Mouse (Mus musculus): ENCODE measurements at regions not wholly inside any gene's neighbourhood (a gene's known extent, or its start where the extent isn't known, plus 50 kb on each side); places are given as distances from the start of the nearest gene placed in this dataset.

GRCm38 (mm10) chr12:17113465-17114177, 63.1 kb downstream of the Kcnf1 start:
- no peak overlapping the region for H3K27ac ChIP-seq (ENCODE audit: low read depth, low read length)
- DNase-seq (ENCODE audit: low spot score), result no peak

GRCm38 (mm10) chr12:17112781-17113464, 63.8 kb downstream of the Kcnf1 start:
- ATAC-seq, result no peak

More at GRCm38 (mm10) chr12:17113465-17114177, 63.1 kb downstream of the Kcnf1 start:
- Histone ChIP-seq H3K27me3 (replicated peaks; ENCODE audit: control insufficient read depth, insufficient read depth, low read length) (no peaks in the 10 kb centered on the region), H3K36me3 (ENCODE audit: control insufficient read depth, insufficient read depth, low read length) (no peaks in the 10 kb centered on the region), H3K4me1 (ENCODE audit: control insufficient read depth, insufficient read depth, low read length) (no peaks in the 10 kb centered on the region), H3K9me3 (replicated peaks; ENCODE audit: control insufficient read depth, low read length) (no peaks in the 10 kb centered on the region), H3K4me3 (ENCODE audit: low read depth, low read length) (no peak overlapping the region), H3K4me2 (ENCODE audit: low read length) (no peak overlapping the region), H3K9ac (ENCODE audit: low read length) (no peak overlapping the region)
- no peak for ATAC-seq
- 83% methylated on average over 12 of the region's 12 CpGs for WGBS

GRCm38 (mm10) chr12:17106220-17106619, 70.5 kb downstream of the Kcnf1 start:
- Histone ChIP-seq H3K36me3 (ENCODE audit: control insufficient read depth, insufficient read depth, low read length) (no peaks in the 10 kb centered on the region), H3K4me1 (ENCODE audit: control insufficient read depth, insufficient read depth, low read length) (no peaks in the 10 kb centered on the region), H3K27me3 (replicated peaks; ENCODE audit: control insufficient read depth, insufficient read depth, low read length) (no peaks in the 10 kb centered on the region), H3K27ac (ENCODE audit: low read depth, low read length) (no peak overlapping the region), H3K9me3 (replicated peaks; ENCODE audit: control insufficient read depth, low read length) (no peaks in the 10 kb centered on the region), H3K4me2 (ENCODE audit: low read length) (no peak overlapping the region), H3K9ac (ENCODE audit: low read length) (no peak overlapping the region), H3K4me3 (ENCODE audit: low read depth, low read length) (no peak overlapping the region)
- ATAC-seq (no peak), DNase-seq (ENCODE audit: low spot score) (no peak)
- 81% methylated on average over 1 of the region's 1 CpGs for WGBS

More at GRCm38 (mm10) chr12:17112781-17113464, 63.8 kb downstream of the Kcnf1 start:
- Histone ChIP-seq H3K4me3 (ENCODE audit: low read depth, low read length) (no peak overlapping the region), H3K4me2 (ENCODE audit: low read length) (no peak overlapping the region), H3K27me3 (replicated peaks; ENCODE audit: control insufficient read depth, insufficient read depth, low read length) (no peaks in the 10 kb centered on the region), H3K9ac (ENCODE audit: low read length) (no peak overlapping the region), H3K9me3 (replicated peaks; ENCODE audit: control insufficient read depth, low read length) (no peaks in the 10 kb centered on the region), H3K27ac (ENCODE audit: low read depth, low read length) (no peak overlapping the region), H3K4me1 (ENCODE audit: control insufficient read depth, insufficient read depth, low read length) (no peaks in the 10 kb centered on the region), H3K36me3 (ENCODE audit: control insufficient read depth, insufficient read depth, low read length) (no peaks in the 10 kb centered on the region)
- 84% methylated on average over 7 of the region's 7 CpGs for WGBS
- no peak for DNase-seq (ENCODE audit: low spot score)

GRCm38 (mm10) chr12:17105057-17105712, 71.5 kb downstream of the Kcnf1 start:
- ATAC-seq (no peak), DNase-seq (ENCODE audit: low spot score) (no peak)
- 81% methylated on average over 6 of the region's 6 CpGs for WGBS
- Histone ChIP-seq H3K9me3 (replicated peaks; ENCODE audit: control insufficient read depth, low read length) (no peaks in the 10 kb centered on the region), H3K36me3 (ENCODE audit: control insufficient read depth, insufficient read depth, low read length) (no peaks in the 10 kb centered on the region), H3K27me3 (replicated peaks; ENCODE audit: control insufficient read depth, insufficient read depth, low read length) (no peaks in the 10 kb centered on the region), H3K4me3 (ENCODE audit: low read depth, low read length) (no peak overlapping the region), H3K9ac (ENCODE audit: low read length) (no peak overlapping the region), H3K4me1 (ENCODE audit: control insufficient read depth, insufficient read depth, low read length) (no peaks in the 10 kb centered on the region), H3K4me2 (ENCODE audit: low read length) (no peak overlapping the region), H3K27ac (ENCODE audit: low read depth, low read length) (no peak overlapping the region)

GRCm38 (mm10) chr12:17101842-17102241, 74.8 kb downstream of the Kcnf1 start:
- 0 out of 2 replicates have a peak, but pooled peaks cover 2% of the 10 kb centered on the region for H3K4me1 ChIP-seq (ENCODE audit: control insufficient read depth, insufficient read depth, low read length)
- H3K4me3 ChIP-seq (ENCODE audit: low read depth, low read length), result no peak overlapping the region
- DNase-seq (ENCODE audit: low spot score) (no peak), ATAC-seq (no peak)
- no peaks in the 10 kb centered on the region for H3K27me3 ChIP-seq (replicated peaks; ENCODE audit: control insufficient read depth, insufficient read depth, low read length)
- H3K9me3 ChIP-seq (replicated peaks; ENCODE audit: control insufficient read depth, low read length), result no peaks in the 10 kb centered on the region
- H3K9ac ChIP-seq (ENCODE audit: low read length), result no peak overlapping the region
- no peaks in the 10 kb centered on the region for H3K36me3 ChIP-seq (ENCODE audit: control insufficient read depth, insufficient read depth, low read length)
- H3K27ac ChIP-seq (ENCODE audit: low read depth, low read length), result no peak overlapping the region
- no peak overlapping the region for H3K4me2 ChIP-seq (ENCODE audit: low read length)
- WGBS, result 88% methylated on average over 3 of the region's 3 CpGs

GRCm38 (mm10) chr12:17097800-17098271, 78.9 kb downstream of the Kcnf1 start:
- H3K4me2 ChIP-seq (ENCODE audit: low read length), result peak overlapping the region; percentile 17
- no peaks in the 10 kb centered on the region for H3K27me3 ChIP-seq (replicated peaks; ENCODE audit: control insufficient read depth, insufficient read depth, low read length)
- H3K4me3 ChIP-seq (ENCODE audit: low read depth, low read length), result no peak overlapping the region
- peak; percentile 76 for DNase-seq (ENCODE audit: low spot score)
- peak overlapping the region; percentile 25; the same call in 1 of the 2 replicates for H3K9ac ChIP-seq (ENCODE audit: low read length)
- H3K36me3 ChIP-seq (ENCODE audit: control insufficient read depth, insufficient read depth, low read length), result no peaks in the 10 kb centered on the region
- peaks cover 9% of the 10 kb centered on the region; the same call in 1 of the 2 replicates for H3K4me1 ChIP-seq (ENCODE audit: control insufficient read depth, insufficient read depth, low read length)
- no peaks in the 10 kb centered on the region for H3K9me3 ChIP-seq (replicated peaks; ENCODE audit: control insufficient read depth, low read length)
- peak overlapping the region; percentile 61 for H3K27ac ChIP-seq (ENCODE audit: low read depth, low read length)
- 50% methylated on average over 15 of the region's 15 CpGs for WGBS
- ATAC-seq, result peak; percentile 82

- no peak overlapping the region for H3K4me2 ChIP-seq (ENCODE audit: low read length)
- H3K9me3 ChIP-seq (replicated peaks; ENCODE audit: control insufficient read depth, low read length), result no peaks in the 10 kb centered on the region
- DNase-seq (ENCODE audit: low spot score) (no peak), ATAC-seq (no peak)
- H3K4me3 ChIP-seq (ENCODE audit: low read depth, low read length), result no peak overlapping the region
- peaks cover 17% of the 10 kb centered on the region for H3K4me1 ChIP-seq (ENCODE audit: control insufficient read depth, insufficient read depth, low read length)
- no peak overlapping the region for H3K9ac ChIP-seq (ENCODE audit: low read length)
- 87% methylated on average over 4 of the region's 4 CpGs for WGBS
- H3K27ac ChIP-seq (ENCODE audit: low read depth, low read length), result no peak overlapping the region
- no peaks in the 10 kb centered on the region for H3K27me3 ChIP-seq (replicated peaks; ENCODE audit: control insufficient read depth, insufficient read depth, low read length)
- H3K36me3 ChIP-seq (ENCODE audit: control insufficient read depth, insufficient read depth, low read length), result no peaks in the 10 kb centered on the region
Measured at GRCm38 (mm10) chr12:17094758-17095157, 81.9 kb downstream of the Kcnf1 start.

- H3K4me3 ChIP-seq (ENCODE audit: low read depth, low read length), result no peak overlapping the region
- H3K27ac ChIP-seq (ENCODE audit: low read depth, low read length), result no peak overlapping the region
- no peaks in the 10 kb centered on the region for H3K27me3 ChIP-seq (replicated peaks; ENCODE audit: control insufficient read depth, insufficient read depth, low read length)
- H3K4me2 ChIP-seq (ENCODE audit: low read length), result no peak overlapping the region
- no peak overlapping the region for H3K9ac ChIP-seq (ENCODE audit: low read length)
- 32% methylated on average over 3 of the region's 3 CpGs for WGBS
- no peaks in the 10 kb centered on the region for H3K36me3 ChIP-seq (ENCODE audit: control insufficient read depth, insufficient read depth, low read length)
- H3K4me1 ChIP-seq (ENCODE audit: control insufficient read depth, insufficient read depth, low read length), result peaks cover 18% of the 10 kb centered on the region
- no peak for ATAC-seq
- DNase-seq (ENCODE audit: low spot score), result no peak
- H3K9me3 ChIP-seq (replicated peaks; ENCODE audit: control insufficient read depth, low read length), result no peaks in the 10 kb centered on the region
Measured at GRCm38 (mm10) chr12:17093772-17094171, 82.2 kb upstream of the 2410004P03Rik start.

All from forebrain, embryonic 14.5 days (tissue).